Mouse (Mus musculus) layer of hippocampus, postnatal 14 days (tissue): ENCODE results near the gene Myo18b. TPM values are rescaled to one million over a fixed set of nuclear protein-coding genes. Genes with fewer than 3 reads are reported as not detected.

Experiments
- DNase-seq, 2 experiments: peaks; one replicate each; pipeline ENCODE4 v3.0.0; 2021 to 2022; ENCODE audit warnings: low spot score in 2 of 2, mixed read lengths in 1 of 2
- total RNA-seq, 2 experiments: library from RNA; stranded (reverse); gene quantifications; 2 replicates each; pipeline ENCODE4 v1.2.3; 2021

The Myo18b gene
- total RNA-seq, 2 experiments from 2014 or later: 2.2 to 2.6 TPM

DNA sequence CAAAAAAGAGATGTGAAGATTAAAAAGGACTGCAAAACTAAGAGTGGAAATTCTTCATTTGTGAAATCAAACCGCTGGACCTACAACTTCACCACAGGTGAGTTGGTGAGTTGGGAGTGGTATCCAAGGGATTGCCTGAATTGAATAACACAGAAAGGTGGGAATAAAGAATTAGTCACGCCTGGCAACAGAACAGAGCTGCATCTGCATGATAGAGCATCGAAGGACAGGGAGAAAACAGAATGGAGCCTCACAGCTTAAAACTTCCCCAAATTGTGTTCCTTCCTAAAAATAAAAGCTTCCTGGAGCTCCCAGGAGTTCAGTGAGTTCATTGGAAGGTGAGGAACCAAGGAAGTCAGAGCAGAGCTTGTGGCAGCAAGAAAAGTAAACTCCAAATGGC, 73.7 kb downstream of the Myo18b start:
- DNase-seq: no peak

DNA sequence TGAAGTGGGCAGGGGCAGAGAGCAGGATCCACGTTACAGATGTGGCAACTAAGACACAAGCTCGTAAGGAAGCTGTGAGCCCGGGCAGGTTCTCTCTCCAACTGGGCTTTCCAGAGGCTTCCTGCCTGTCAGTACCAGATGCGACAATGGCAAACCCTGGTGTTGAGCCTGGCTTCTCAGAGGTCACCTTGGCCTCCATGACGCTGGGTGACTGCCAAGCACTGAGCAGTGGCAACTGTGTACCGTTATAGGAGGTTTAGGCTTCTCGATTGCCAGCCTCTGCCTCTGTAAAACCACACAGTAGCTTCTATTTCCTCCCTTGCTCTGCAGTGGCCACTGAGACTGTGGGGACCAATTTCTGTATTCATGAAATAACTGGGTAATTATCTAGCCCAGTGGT, 81.1 kb downstream of the Myo18b start:
- no peak for DNase-seq

DNA sequence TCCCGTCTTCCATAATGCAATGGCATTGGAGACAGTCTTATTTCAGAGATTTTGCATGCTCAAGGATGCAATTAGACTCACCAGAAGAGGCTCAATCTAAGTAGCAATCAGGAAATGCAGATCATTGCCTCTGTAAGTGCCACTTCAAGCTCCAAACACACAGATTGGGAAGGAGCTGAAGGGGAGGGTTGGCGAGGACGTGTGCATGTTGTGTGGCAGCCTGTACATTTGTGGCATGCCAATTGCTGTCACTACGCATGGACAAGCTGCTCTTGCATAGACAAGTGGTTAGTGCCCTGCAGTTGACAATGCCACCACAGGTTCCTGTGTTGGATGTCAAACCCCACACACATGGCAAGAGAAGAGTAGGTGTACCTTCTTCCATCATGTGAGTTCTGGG, 88.5 kb downstream of the Myo18b start:
- DNase-seq: peak in 1 of 2 experiments; percentile 26

DNA sequence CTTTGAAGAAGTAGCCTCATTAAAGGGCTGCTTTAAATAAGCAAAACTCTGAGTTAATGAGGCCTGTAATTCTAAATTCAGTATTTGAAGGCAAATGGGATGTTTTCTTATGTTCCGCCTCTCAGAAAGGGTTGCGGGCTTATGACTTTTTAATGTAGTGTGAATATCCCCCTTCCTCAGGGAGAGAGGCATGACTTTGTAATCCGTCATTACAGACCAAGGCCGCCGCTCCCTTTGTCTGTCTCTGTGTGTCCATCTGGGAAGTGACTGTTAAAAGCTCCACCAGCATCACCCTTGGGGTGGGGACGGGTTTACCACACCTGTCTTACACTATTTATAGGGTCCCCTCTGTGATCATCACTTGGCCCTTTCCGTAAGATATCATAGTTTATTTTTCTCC, 100.1 kb downstream of the Myo18b start:
- DNase-seq: no peak

DNA sequence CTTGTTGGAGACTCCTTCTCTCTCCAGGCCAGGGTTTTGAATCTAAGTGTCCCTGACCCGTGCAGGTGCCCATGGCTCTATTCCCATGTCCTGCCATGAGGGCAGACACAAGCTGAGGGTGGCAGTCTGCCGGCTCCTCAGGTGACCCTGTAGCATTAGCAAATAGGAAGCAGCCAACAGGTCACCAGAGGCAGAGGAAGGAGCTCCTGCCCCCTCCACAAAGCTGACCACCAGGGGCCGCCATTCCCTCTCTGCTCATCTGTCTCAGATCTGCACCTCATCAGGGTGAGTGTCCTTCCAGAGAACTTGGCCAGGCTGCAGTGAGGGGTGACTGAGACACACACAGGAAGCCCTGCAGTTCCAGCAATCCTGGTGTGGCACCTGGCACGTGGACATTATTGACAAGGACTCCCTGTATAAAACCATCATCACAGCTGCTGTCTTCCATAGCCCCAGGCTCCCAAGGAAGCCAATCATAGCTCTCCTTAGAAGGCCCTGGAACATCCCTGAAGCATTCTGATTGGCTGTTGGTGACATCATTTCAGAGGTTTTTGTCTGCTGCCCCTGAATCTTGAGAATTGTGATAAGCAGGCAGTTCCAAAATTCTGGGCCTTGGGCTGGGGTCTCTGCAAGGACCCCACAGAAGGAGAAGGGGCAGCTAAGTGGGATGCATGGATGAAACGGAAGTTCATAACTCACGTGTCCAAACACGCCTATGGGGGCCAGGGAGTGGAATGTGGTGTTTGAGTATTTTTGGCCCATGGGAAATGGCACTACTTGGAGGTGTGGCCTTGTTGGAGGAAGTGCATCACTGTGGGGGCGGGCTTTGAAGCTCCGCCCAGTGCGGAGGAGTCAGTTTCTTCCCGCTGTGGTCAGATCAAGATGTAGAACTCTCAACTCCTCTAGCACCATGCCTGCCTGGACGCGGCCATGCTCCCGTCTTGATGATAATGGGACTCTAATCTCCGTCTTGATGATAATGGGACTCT, 104.1 kb downstream of the Myo18b start:
- no peak for DNase-seq

DNA sequence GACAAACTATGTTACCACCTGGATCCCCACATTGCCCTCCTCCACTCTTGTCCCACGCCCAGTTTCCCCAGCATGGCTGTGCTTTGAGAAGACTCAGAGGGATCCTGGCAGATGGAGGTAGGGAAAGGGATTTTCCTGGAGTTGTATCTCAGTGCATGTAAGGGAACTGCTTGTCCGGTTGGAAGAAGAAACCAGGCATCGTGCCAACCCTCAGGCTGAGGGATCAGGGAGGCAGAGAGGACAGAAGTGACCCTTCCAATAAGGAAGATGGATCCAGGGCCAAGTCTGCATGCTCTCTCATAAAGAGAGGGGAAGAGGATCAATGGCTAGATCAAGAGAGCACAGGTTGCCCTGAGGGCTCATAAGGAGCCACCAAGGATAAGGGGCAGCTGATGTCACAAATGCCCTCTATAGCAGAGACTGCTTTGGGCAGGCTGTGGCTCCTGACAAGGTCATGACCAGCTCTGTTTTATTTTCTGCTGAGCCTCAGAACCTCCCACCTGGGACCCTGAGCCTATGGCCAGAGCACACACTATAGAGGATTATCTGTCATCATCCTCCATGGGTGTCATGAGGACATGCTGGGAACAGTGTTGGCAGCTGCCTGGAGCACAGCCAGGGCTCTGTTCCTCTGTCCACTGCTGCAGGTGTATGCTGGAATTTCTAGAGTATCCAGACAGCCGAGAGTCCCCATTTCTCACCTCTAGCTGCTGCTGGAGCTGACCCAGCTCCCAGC, 105.6 kb downstream of the Myo18b start:
- no peak for DNase-seq

DNA sequence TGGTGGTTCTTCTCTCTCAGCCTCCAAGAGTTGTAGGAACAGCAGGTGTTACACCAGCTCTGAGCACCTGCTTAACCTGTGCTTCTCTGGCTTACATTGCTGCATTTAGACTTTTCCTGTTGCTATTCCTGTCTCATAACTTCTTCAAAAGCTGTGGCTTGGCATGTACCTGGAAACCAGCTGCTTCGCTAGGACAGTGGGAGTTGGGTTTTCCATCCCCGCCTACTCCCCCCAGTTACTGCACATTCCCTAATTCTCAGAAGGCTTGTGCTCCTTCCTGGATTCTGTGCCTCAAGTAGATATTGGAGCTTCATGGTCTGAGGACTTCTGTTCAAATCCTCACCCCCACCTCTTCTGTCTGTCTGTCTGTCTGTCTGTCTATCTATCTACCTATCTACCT, 107.7 kb downstream of the Myo18b start:
- no peak for DNase-seq

DNA sequence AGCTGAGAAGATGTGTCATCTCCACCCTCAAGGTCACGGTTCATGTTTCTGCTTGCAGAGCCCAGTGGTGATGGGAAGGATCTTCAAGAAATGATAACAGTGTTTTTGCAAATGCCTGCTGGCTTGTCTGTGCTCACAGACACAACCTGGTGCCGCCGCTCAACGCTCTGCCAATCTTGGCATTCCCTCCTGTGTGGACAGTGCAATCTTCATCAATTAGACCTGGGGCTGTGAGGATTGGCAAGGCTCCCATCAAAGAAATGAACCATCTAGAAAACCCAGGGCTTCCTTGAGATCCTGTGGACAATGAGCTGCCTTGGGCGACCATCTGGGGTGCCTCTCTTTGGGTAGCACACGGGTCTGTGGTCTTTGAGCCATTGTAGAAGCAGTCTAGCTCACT, 109.4 kb downstream of the Myo18b start:
- DNase-seq: no peak

DNA sequence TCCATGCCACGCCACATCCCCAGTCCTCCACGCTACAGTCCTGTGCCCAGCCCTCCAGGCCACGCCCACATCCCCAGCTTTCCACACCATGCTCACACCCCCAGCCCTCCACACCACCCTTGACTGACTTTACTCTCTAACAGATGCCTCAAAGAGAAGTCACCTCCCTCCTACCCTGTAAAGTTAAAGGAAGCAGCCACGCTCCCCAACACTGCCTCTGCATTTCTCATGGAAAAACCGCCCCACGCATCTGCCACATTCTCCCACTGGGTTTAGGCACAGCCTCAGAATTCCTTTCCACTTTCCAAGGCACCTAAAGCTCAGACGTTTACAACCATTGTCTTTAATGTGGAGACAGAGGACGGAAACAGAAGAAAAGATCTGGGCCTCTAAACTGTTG, 110.1 kb downstream of the Myo18b start:
- DNase-seq: no peak

DNA sequence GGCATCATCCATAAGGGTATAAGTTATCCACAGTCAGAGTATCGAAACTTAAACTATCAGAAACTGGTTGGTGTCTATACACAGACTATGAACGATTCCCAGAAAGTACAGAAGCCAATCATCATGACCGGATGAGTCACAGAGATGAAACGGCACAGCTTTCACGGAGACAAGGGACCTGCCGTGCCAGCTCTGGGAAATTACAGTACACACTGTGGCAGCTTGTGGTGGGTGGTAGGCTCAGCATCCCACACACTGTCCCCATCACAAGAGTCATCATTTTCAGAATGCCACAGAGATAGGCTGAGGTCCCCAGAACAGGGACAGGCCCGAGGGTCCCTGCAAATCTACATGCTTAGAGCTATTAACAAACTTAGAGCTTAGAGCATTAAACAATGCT, 114.4 kb downstream of the Myo18b start:
- DNase-seq: peak; percentile 59 to 85

DNA sequence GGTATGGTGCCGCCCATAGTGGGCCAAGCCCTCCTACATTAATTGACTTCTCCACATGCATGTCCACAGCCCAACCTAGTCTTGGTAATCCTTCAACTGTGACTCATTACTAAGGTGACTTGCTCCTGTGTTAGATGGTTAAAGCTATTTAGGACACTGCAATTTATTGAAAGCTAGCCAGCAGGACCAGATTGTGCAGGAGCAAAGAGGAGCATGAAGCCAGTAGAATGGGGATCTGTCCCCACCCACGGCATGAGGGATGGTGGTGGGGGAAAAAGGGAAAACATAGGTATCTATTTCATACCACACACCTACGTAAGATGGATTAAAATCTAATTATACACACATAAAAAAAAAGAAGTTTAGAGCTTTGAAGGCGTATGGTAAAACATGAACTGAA, 114.9 kb downstream of the Myo18b start:
- DNase-seq: peak in 1 of 2 experiments; percentile 29

DNA sequence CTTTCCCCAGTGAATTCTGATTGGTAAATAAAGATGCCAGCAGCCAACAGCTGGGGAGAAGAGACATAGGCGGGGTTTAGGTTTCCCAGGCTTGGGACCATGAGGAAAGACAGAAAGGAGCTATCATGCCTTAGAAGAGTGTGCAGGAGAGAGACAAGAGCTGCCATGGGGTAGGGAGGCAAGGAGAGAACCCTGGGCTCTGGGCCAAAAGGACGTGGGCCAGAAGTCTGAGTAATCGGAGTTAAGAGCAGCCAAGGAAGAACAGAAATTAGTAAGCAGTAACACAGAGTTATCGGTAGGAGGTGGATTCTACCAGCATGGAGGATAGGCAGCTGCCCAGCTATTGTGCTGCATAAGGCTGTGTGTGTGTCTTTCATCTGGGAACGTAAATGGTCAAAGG, 115.8 kb downstream of the Myo18b start:
- DNase-seq: peak in 1 of 2 experiments; percentile 34

DNA sequence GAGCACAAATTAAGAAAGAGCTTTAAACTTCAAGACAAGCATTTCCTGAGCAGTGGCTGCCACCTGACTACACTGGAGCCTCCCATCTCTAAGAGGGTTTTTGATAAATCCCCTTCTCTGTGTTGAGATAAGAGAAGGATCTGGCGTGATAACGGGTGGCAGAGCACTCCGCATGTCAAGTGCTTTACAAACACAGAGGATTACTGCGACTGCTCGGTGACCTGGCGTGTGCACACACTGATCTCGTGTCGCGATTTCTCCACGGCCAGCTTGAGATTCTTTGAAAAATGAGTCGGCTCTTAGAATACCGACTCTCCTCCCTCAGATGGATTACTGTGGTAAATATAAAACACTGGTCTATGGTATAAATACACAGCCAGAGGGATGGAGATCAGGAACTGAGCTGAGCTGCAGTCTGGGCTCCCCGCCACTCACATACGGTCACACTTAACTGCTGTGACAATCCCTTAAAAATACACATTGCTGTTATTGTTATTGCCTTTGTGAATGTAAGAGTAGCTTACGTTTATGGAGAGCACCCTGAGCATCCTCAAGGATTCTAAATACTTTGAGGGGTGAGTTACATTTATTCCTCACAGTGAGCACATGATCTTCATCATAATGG, 119.3 kb downstream of the Myo18b start:
- peak in 1 of 2 experiments; percentile 21 for DNase-seq

DNA sequence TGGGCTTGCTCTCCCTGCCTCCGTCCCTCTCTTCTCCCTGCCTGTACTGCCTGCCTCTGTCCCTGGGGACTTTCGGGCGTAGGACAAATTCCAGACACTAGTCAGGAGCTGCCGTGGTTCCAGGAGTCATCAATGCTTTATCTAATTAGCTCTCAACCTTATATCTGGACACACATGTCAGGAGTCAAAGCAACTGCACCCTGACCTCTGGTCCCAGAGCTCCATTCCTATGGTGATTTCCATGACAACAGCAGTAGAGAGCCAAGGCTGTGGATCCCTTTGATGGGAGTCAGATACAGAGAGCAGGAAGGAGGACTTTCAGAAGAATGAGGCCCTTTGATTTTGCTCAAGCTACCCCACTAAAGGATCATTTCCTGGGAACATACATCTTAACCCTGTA, 122.7 kb downstream of the Myo18b start:
- DNase-seq: no peak

DNA sequence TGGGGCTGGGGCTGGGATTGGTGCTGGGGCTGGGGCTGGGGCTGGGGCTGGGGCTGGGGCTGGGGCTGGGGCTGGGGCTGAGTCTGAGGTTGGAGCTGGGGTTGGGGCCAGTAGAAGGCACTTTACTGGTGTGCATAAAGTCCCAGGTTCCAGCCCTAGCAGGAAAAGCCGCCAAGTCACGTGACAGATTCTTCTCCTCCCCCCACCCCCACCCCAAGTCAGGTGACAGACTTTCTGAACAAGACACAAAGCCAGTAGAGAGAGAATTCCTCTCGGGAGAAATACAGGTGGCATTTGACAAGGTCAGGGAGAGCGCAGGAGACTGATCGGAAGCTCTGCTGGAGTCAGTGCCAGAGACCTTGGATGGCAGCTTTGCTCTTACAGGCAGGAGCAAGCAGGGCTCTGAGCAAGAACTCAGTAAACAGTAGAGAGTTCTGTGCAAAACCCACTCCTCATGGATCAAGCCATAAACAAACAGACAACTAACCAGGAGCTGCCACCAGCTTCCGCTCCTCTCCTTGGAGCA, 124.7 kb downstream of the Myo18b start:
- no peak for DNase-seq

DNA sequence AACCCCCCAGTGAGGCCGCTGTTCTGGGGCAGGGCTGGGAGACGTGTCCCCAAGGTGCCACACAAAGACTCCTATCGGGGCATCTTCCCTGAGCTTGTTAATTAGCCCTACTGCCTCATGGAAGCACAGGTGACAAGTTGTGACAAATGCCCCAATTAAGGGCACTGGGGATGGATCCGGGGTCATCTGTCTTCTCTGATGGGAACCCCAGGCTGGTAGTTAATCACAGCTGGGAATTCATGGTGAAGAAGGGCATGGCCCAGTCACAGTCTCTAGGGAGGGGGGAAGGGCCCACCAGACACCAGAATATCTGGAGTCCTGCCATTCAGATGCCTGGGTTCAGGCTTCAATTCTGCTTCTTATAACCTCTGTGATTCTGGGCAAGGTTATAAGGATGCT, 126.4 kb downstream of the Myo18b start:
- no peak for DNase-seq

DNA sequence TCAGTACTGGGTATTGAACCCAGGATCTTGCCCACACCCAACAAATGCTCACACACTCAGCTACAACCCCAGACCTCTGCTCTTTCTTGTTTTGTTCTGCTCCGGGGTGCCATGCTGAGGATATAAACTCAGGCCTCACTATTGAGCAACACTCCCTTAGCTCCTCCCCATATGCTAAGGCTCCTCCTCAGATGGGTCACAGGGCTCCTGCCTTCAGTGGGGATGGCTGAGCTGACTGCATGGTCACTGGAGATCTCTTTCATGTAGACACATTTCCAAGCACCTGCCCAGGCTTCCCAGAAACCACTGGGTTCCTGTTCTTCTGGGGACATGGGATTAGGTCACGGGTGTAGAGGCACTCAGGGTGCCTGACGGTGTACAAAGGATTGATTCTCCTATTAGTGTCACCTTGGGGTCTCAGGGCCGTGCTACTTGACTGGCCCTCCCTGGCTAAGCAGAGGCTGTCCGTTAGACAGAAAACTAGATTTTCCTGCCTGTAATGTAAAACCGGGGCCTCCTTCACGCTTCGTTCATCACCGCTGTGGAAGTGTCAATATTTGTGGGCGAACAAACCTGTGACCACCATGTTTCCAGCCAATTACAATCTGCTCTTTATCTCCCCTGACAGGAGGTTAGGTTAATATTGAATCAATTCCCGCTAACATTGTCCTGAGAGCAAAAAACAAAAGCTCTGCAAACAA, 127.0 kb downstream of the Myo18b start:
- no peak for DNase-seq

DNA sequence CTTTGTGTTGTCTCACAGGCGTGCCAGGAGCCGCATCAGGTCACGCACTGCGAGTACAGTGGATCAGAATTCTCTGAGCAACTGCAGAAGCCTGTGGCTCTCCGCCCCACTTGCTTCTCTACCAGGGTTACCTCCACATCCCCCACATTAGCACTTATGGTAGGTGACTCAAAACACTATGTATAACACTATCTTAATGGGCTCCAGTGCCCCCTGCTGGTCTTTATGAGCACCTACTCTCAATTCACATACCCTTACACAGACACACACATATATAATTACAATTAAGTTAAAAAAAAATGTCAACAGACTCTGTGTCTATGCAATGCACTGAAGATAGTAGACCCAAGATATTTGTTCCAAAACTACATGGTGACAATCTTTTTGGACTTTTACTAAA, 127.6 kb downstream of the Myo18b start:
- no peak for DNase-seq

DNA sequence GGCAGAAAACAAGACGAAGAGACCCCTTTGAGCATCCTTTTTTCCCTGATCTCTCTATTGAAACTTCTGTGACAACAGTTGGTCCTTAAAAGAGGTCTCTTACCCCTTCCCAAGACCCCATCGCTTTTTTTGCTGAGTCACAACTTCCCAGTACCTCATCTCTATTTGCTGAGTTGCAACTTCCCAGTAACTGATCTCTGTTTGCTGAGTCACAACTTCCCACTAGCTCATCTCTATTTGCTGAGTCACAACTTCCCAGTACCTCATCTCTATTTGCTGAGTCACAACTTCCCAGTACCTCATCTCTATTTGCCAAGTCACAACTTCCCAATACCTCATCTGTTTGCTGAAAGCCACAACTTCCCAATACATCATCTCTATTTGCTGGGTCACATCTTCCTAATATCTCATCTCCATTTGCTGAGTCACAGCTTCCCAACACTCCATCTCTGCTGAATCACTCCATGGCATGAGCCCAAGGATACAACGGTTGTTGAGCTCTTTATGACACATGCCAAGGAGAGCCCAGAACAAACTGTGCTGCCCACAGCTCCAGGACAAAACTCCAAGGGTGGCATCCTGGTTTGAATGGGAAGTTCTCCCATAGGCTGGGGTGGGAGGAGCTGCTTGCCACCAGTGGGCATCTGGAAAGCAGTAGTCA, 134.6 kb downstream of the Myo18b start:
- DNase-seq: no peak

DNA sequence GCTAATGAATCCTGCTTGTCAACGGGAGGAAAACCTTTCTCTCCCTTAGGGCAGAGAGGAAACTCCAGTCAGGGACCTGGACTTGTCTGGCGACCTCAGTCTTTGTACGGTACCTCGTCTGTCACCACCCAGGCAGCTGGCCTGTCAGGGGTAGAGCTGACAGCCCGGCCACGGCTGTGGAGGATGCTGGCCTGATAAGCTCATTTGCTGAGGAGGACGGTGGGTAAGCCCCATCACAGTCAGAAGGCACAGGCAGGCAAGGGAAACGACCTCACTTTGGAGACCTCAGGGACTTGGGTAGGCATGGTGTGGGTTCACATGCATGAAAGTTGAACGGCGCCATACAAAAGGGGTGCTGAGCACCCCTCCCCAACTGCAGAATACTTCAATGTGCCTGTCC, 140.6 kb downstream of the Myo18b start:
- no peak for DNase-seq
